Mouse (Mus musculus): ENCODE results near the gene Peg10.
A peak's percentile ranks its signal among the peaks of the same experiment; 100 is the strongest.
"Not testable (repeated sequence)": the region's sequence is repeated elsewhere in the genome, so short reads cannot be mapped to it uniquely, and the experiment has no call there.

Peg10 gene

GRCm38 (mm10) chr6:4749091-4749490 lies 2.0 kb downstream of the Peg10 start:
- DNase-seq (ENCODE audit: low spot score): peak; percentile 75

GRCm38 (mm10) chr6:4751355-4751754 lies 4.2 kb downstream of the Peg10 start:
- no peak for DNase-seq (ENCODE audit: low spot score)

- no peak for DNase-seq (ENCODE audit: low spot score)
These were observed 7.2 kb downstream of the Peg10 start for GRCm38 (mm10) chr6:4754286-4754685.

- no peak for DNase-seq (ENCODE audit: low spot score)
These were observed 7.8 kb downstream of the Peg10 start for GRCm38 (mm10) chr6:4754886-4755285.

GRCm38 (mm10) chr6:4761415-4762142 lies 14.5 kb downstream of the Peg10 start:
- DNase-seq (ENCODE audit: low spot score): not testable (repeated sequence)

GRCm38 (mm10) chr6:4762252-4762651 lies 15.1 kb downstream of the Peg10 start:
- DNase-seq (ENCODE audit: low spot score): no peak

- no peak for DNase-seq (ENCODE audit: low spot score)
These were observed 49.2 kb downstream of the Peg10 start for GRCm38 (mm10) chr6:4796281-4796680.

GRCm38 (mm10) chr6:4797317-4797716 lies 50.2 kb downstream of the Peg10 start:
- not testable (repeated sequence) for DNase-seq (ENCODE audit: low spot score)

GRCm38 (mm10) chr6:4798382-4798781 lies 51.3 kb downstream of the Peg10 start:
- DNase-seq (ENCODE audit: low spot score): no peak

- no peak for DNase-seq (ENCODE audit: low spot score)
These were observed 52.3 kb downstream of the Peg10 start for GRCm38 (mm10) chr6:4799359-4799758.

- no peak for DNase-seq (ENCODE audit: low spot score)
These were observed 59.9 kb downstream of the Peg10 start for GRCm38 (mm10) chr6:4806981-4807380.

All from layer of hippocampus, adult 9-10 months (tissue).